Mouse (Mus musculus) granulocyte monocyte progenitor cell, adult 5-6 weeks (primary cell): ENCODE measurements around the gene Brd2. TPM values are rescaled to one million over a fixed set of nuclear protein-coding genes. Genes with fewer than 3 reads are reported as not detected.
A peak's percentile ranks its signal among the peaks of the same experiment; 100 is the strongest.

Experiments used
- ATAC-seq: replicated peaks from 2 replicates; pipeline ENCODE4 v1.8.0; 2016; ENCODE audit warnings: mild to moderate bottlenecking, moderate TSS enrichment, inconsistent platforms; ENCODE audit not compliant: poor library complexity, severe bottlenecking
- total RNA-seq, 2 experiments: library from RNA; stranded (forward) in 1 of 2; stranded (reverse) in 1 of 2; fragments of 200-712, 200-1000 nt in 1 of 2; fragments of >200 nt in 1 of 2; fragmentation: Nextera tagmentation in 1 of 2; gene quantifications; 2 replicates each; pipeline ENCODE4 v1.2.3; 2014 to 2017

Gene Brd2
- total RNA-seq, 2 experiments from 2014 or later: 218 to 273 TPM

DNA sequence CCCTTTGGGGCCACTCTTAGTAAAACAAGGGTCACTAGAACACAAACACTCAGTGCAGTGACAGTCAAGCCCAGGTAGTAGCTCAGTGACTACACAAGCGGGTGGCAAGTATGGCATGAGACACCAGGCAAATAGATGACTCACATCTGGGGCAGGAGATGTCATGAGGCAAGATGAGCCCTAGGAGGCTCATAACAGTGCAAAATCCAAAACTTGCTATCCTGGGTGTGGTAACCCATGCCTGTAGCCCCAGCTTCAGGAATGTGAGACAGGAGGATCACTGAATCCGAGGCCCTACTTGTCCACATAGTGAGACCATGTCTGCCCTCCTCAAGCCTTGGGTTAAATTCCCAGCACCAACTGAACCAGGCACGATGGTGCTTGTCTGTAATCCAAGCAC lies 12.0 kb upstream of the Brd2 start:
- ATAC-seq: no peak

DNA sequence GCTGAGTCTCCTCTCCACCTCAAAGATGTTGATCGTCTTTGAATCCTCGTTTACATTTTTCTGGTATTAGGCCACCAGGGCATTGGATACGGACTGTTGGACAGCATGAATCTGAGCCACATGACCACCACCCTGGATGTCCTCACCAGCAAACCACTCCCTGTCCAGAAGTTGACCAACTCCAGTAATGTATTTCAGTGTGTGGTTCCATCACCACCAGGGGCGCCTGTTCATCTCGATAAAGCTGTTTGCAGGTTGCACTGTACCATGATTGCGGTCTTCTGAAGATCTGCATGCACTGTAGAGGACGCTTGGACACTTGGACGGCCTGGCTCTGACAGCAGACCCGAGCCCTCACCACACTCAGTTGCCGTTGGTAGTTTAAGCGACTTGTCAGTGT lies 10.9 kb upstream of the Brd2 start:
- no peak for ATAC-seq

DNA sequence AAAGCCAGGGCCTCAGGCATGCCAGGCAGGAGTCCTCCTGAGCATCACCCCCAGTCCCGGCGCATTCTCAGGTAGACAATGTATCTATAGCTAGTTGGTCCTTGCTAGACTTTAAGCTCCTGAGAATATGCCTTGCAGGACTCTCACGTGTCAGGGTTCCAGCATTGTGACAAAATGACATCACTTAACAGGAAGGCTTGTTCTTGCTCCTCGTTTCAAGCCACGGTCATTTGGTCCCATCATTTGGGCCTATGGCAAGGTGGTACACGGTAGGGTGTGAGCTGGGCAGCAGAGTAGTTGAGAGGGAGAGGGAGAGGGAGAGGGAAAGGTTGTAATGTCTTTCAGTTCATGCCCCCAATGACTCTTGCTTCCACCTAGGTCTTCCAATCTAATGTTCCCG lies 9.5 kb upstream of the Brd2 start:
- no peak for ATAC-seq

DNA sequence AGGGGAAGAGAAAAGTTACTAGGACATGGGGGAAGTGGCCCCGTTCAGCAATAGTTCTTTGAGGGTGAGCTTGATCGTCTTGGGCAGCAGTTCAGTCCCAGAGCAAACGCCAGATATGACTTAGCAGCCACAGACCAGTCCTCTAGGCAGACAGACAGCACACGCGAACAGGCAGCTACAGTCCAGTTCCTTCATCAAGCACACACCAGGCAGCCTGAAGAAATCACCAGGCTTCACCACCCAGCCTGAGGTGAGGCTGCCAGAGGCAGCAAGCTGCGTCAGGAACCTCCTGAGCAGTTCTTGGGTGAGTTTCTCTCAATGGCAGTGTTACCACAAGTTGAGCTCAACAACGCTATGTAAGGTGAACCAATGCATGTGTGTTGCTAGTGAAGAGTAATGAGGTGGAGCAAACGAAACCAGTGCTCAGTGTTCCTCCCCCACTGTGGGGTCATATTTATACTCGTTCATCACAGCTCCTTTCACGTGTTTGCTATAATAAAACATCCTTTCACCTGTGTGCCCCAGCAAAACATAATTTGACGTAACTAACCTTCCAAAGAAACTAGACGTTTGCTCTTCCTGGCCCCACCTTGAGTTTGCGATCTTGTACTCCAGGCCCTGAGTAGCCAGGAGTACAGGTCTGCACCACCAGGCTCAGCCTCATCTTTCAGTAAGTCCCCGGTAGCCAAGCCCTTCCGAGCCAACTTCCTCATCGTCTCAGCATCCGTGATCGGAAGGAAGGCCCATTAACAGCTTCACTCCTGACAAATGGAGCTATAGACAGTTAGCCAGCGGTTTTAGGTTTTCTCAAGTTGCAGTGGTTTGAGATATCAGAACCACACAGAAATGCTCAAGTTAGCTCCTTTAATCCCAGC lies 7.9 kb upstream of the Brd2 start:
- ATAC-seq: no peak

DNA sequence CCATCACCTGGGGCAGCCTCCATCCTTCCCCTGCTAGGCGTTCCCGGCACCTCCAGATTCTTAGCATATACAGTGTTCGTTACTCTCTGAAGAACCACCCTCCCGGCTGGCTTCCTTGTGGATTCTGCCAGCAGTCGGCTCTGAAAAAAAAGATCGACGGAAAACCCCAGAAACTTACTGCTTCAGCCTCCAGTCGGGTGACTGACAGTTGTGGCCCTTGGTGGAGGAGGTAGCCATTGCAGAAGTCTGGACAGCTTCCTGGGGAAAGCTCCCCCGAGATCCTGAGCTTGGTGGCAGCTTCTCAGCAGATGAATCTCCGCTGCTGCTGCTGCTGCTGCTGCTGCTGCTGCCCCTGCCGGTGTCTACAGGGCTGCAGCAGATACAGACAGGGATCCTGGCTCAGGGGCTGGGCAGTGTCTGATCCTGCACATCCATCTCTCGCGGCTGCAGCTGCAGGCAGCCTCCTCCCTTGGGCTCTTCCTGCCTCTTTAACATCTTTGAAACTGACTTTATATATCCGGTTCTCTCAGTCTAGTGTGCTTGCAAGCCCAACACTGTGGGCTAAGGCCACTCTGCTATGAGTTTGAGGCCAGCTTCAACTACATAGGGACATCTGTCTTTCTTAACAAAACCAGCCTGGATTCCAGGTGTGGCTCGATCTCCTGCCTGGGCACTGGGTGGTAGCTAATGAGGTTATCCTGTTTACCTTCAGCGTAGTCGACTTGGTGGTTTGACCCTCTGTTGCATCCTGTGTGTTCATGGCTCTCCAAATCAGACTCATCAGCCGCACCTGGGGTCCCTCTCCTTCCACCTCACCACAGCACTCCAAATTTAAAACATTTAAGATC lies 6.7 kb upstream of the Brd2 start:
- ATAC-seq: peak; percentile 15; the same call in 1 of the 2 replicates

DNA sequence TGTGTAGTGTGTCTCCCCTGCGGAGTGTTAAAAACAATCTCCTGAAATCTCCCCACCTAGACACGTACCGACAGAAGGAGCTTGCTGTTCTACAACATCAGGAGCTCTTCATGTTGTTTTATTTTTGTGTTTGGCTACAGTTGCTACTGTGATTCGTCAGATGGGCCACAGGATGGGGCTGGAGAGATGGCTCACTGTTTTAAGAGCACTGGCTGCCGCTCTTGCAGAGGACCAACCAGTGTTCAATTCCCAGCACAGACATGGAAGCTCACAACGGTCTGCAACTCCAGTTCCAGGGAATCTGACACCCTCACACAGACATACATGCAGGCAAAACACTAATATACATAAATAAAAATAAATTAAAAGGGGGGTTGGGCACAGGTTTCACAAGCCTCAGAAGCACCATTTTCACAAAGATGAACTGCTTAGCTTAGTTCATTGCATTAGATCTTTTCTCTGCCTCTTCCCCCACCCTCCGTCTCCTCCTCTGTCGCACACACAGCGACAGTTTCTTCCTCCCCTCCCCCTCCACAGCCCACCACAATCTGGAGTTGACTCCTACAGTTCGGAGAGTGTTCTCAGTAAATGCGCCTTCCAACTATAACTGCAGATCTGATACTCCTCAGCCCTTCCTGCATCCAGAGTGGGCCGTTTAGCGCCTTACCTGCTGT lies 6.0 kb upstream of the Brd2 start:
- no peak for ATAC-seq

DNA sequence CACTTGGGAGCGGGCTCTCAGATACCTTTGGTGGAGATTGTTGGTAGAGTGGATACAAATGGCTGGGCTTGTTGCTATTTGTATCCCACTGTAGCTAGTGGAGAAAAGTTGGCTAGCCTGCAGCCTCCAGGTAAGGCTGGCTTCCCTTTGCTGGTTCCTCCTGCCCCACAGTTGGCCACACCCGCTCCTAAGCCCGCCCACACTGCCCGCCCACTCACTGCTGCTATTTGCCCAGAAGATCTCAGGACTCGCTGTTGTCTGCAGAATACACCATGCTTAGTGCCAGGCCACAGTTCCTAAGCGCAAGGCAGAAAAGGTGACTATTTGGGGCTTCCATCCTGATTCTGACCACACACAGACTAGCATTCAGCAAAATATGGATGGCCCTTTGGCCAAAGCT lies 5.0 kb upstream of the Brd2 start:
- ATAC-seq: peak; percentile 46

DNA sequence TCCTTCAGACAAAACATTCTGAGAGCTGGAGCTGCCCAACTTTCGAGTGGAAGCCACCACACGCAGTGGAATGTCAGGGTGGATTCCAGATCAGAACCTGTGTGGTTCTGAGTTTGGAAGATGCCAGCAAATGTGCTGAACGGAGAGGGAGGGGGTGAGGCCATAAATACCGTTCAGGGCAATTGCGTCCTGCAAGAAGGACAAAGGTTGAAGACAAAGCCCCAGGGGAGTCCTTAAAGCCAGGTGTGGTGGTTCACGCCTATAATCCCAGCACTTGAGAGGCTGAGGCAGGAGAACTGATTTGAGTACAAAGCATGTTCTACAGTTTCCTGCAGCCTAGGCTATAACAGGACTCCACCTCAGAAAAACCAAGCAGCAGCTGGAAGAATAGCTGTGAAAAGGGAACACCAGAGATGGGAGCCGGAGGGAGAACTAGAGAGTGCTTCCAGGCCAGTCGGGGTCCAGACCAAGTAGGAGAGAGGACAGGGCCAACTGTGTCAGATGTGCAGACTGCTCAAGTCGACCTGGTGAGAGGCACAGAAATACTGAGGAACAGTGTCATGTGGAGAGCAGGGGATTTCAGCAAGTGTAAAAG lies 4.5 kb upstream of the Brd2 start:
- ATAC-seq: no peak

DNA sequence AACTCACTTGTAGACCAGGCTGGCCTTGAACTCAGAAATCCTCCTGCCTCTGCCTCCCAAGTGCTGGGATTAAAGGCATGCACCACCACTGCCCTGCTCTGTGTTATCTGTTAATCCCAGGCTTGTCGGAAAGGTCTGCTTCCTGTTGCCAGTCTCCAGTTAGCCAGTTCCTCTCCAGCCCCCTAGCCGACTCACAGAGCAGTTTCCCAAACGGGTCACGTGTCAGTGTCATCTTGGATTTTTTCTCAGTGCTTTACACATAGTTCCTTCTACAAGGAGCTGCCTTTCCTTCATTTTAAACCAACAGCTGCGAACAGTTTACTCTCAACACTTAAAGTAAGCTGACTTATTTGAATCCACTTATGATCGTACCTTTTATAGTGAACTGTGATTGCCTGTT lies 2.2 kb upstream of the Brd2 start:
- ATAC-seq: peak; percentile 23

DNA sequence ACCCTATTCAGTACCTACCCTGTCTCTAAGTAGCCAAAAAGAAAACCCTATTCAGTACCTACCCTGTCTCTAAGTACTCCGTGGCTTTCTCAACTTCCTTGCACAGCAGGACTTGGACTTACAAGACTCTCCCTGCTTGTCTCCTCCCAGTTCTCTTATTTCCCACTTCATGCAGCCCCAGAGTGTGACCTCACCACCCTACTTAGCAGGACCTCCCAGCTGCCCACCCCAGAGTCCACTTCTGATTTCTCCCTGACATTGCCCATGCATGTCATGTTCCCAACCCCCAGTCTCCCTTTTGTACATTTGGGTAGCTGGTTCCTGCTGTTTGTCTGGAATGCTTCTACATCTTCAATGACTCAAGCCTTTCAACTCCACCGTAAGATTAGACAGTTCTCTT lies 1.1 kb upstream of the Brd2 start:
- ATAC-seq: 0 out of 2 replicates have a peak, but pooled peaks have one; percentile 4

DNA sequence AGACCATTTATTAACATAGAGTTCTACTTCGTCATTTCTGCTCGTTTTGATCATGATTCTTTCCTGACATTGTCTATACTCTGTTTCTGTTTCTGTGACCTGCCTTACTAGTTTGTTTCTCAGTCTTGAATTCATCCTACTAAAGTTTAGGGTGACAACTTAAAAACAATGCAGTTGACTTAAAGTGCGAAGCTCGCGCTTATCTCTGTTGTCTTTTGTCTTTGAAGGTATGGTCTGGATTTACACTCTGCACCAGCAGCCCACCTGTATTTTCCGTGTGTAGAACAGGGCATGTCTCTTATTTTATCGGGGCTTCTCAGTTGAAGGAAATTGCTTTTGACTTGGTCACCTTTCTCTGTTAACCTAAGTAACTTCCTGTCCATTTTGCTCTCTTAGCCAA lies 677 bp upstream of the Brd2 start:
- ATAC-seq: no peak

DNA sequence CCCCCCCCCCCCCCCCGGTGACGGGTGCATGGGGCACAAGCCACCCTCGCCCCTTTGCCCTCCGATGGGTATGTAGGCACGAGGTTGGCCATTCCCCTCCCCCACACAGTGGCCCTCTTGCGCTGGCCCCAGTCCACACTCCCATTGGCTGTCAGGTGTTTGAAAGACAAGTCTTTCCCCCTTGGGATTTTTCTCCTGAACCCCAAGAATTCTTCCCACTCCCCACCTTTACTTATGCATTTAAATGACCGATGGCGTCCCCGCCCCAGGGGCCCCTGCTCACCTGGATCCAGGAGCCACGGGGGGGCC lies 601 bp downstream of the Brd2 start:
- no peak for ATAC-seq

DNA sequence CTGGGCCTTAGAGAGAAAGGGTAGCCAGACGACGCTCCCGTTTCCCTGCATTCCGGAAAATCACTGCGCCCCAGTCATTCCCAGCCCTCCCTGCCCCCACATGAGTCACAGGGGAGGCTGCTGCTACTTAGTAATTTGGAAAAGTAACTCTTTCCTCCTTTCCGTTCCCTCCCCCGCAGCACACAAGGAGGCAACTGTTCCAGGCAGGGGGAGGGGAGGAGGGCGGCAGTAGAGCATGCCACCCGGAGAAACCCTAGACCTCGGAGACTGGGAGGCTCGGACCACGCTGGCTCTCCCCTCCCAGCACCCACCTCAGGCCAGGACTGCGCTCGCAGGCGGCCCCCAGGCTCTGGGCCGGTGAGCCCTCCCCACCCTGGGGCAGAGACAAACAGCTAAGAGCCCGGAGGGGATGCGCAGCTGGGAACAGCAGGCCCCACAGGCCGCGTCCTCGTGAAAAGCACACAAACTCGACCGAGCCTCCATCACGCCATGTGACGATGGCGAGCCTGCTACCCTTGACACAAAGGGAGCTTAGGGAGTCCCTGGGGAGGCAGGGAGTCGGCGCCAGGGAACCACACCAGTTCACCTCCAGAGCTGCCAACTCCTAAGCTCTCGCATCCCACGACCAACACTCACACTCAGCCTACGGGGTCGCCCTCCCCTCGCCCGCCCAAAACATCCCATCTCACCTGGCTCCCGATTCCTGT lies 1.1 kb downstream of the Brd2 start:
- no peak for ATAC-seq

DNA sequence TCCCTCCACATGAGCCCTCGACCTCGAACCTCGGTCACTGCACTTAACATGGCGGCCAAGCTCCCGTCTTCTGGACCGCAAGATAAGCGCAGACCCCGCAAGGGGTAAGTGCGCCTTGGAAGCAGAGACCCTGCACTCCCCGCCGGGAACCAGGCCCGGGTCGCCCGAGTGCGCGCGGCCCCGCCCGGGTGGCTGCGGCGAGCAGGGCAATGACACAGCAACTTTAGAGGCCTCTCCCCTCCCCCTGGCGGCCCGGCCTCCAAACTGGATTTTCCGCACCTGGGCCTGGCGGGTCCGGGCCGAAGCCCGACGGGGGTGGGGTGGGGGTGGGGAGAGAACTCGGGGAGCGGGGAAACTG lies 1.6 kb downstream of the Brd2 start:
- peak; percentile 6 for ATAC-seq

DNA sequence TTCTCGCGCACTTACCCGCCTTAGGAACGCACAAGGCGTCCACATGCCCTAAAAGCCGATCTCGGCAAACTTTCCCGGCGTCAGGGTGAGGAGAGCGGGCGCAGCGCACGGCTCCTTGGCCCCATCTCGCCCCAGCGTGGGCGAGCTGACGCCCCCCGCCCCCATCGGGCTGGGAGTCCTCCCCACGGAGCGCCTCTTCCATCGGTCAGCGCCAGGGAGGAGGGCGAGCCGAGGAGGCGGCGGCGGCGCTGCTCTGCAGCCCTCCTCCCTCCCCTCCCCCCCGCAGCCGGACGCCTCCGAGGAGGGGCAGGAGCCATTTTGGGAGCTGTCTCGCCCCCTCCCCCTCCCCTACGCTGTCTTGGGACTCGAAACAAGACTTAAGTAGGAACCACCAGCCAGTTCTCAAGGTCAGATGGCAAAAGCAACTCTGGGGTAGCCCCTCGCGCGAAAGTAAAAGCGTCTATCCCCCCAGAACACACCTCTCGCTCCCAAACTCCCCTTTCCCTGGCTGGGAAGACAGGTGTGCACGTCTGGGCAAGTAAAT lies 2.2 kb downstream of the Brd2 start:
- 0 out of 2 replicates have a peak, but pooled peaks have one; percentile 4 for ATAC-seq

DNA sequence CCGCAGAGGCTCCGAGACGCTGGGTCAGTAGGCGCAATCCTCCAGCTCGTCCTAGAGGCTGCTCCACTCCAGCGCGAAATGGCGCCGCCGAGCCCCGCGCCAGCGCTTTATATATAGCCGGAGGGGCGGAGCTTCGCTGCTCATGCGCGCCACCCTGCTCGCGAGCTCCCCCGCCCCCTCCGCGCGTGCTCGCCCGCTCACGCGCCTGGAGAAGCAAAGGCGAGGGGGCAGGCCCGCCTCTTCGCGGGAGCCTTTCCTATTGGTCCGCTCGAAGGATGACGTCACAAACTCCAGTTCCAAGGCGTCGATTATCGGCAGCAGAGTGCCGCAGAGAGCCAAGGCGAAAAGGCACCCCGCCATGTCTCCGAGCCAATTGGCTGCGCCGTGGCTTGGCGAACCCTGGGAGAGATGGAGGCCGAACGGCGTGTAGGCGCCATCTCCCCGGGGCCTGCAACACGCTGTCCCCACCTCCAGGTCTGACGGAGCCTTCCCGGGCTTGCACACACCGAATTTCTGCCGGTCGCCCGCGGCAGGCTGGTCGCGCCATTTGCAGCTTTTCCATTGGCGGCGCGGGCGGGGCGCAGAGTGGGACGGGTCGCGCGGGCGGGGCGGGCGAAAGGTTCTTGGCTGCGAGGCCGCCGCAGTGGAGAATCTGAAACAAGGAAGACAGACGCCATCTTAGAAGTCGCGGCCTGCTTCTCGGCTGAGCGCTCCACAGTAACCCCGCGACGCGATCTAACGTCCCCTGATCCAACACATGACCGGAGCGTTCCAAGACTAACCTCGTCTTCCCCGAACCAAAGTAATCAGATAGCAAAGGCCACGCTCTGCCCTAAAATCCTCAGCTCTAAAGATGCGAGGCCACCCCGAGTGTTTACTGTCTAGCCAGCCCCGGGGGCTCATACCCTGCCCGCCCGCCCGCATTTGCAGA lies 2.9 kb downstream of the Brd2 start, which contains the start of gene H2-DMa:
Gene H2-DMa (plus strand): TSS at position 293 of the 931 bp plus-strand sequence.
- ATAC-seq: peak; percentile 48

DNA sequence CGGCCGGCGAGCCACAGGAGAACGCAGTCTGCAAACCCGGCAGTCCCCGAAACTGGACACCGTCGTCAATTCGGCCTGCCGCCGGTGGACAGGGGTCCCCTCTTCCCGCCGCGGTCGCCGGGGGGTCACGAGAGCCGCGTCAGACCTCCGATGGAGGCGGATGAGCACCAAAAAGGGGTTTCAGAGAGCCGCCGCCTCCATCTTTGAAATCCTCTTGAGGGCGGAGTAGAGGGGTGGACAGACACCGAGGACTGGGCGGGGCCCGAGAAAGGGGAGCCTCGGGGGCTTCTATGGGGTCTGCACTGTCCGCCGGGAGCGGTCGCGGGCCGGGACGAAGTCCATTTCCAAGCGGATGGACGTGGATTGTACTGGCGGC lies 3.6 kb downstream of the Brd2 start:
- no peak; the same call in 1 of the 2 replicates for ATAC-seq

DNA sequence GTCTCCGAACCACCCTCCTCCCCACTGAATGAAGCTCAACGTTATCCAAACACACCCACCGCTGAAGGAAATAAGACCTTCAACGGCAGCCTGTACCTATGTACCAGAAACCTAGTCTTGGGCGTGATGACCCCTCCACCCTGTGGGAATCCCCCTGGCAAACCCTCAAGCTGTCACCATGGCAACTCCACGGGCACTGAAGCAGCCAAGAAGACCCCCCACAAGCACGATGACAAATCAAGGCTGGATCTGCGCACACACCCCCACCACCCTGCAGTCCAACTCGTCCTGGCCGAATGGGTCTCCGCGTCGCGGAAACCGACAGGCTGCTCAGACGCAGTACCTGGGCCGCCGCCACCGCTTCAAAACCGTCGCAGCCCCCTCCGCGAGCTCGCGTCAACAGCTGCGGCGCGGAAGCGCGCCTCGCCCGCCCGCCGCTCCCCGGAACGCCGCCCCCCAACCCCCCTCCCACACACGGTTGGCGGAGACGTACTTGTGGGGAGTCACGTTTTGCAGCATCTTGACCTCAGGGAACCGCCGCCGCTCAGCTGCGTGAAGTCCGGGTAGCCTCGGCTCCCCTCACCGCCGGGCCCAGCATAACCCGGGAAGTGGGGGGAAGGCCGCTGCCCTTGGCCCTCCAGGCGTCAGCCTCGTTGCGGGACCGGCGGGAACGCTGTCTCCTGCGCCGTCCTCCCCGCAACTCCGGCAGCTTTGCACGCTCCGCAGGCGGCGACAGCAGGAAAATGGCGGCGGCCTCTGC lies 4.1 kb downstream of the Brd2 start:
- ATAC-seq: no peak
